Comparison of ENCODE assay signal across 8 mouse cellular contexts in genomic region chrX:101504636-101505035, GRCm38 (mm10). TPM values are rescaled to one million over a fixed set of nuclear protein-coding genes. Genes with fewer than 3 reads are reported as not detected.
DNase-seq lines count a peak whose midpoint lies in the region; ATAC-seq and TF ChIP-seq lines count a peak whose summit lies in the region.
"Had no signal": no experiment of that assay in that cellular context is flagged by ENCODE, and none has a peak within 500 bp of the region (broad histone marks: within the 10 kb centered on the region; RNA-seq: fewer than 3 reads in every experiment).

No protein-coding gene starts in this region.

- peak; percentile 38 for TF ChIP-seq RAD21 in MEL (IDR thresholded peaks at IDR 0.05; ENCODE audit: low read depth, low read length)

- no peaks in the 10 kb centered on the region for H3K36me3 ChIP-seq in kidney, postnatal 0 days (ENCODE audit: insufficient read depth, low read length)
- H3K36me3 ChIP-seq in kidney, embryonic 14.5 days (ENCODE audit: control insufficient read depth, insufficient read depth, low read length), result no peaks in the 10 kb centered on the region
- H3K36me3 ChIP-seq in MEL (ENCODE audit: control insufficient read depth in 1 of 2, insufficient read depth in 2 of 2, low read length in 2 of 2), result no peaks in the 10 kb centered on the region

- TF ChIP-seq POLR2A in MEL (IDR thresholded peaks at IDR 0.05; ENCODE audit: control insufficient read depth in 1 of 2, insufficient read depth in 1 of 2, low read depth in 1 of 2, low read length in 2 of 2, poor library complexity in 1 of 2), result no peak

- no peaks in the 10 kb centered on the region for H3K9me3 ChIP-seq in kidney, postnatal 0 days (replicated peaks; ENCODE audit: low read length)
- no peaks in the 10 kb centered on the region for H3K9me3 ChIP-seq in kidney, embryonic 14.5 days (ENCODE audit: control insufficient read depth, low read length)
- no peaks in the 10 kb centered on the region for H3K9me3 ChIP-seq in MEL (replicated peaks; ENCODE audit: insufficient read depth, low read length)
- H3K9me3 ChIP-seq: megakaryocyte, embryonic 14.5 days had no signal

- no peaks in the 10 kb centered on the region for H3K79me2 ChIP-seq in MEL (ENCODE audit: control insufficient read depth, insufficient read depth, low read length, poor library complexity)

- ATAC-seq in kidney, postnatal 0 days (replicated peaks; ENCODE audit: low FRiP score, low read depth), result no peak
- ATAC-seq in kidney, embryonic 14.5 days (ENCODE audit: low FRiP score, low TSS enrichment), result no peak
- no peak for ATAC-seq in inflammation-experienced regulatory T-cells, adult 6 months

- WGBS in kidney, postnatal 0 days, result 18% methylated on average over 3 of the region's 3 CpGs
- 20% methylated on average over 3 of the region's 3 CpGs for WGBS in kidney, embryonic 14.5 days

- peak; percentile 12 for DNase-seq in kidney, postnatal 0 days (ENCODE audit: low spot score)
- DNase-seq in MEL (ENCODE audit: low read depth, low spot score), result peak; percentile 66
- DNase-seq in c-Kit-positive CD71-positive TER-119-negative erythroid progenitor cells, embryonic 14.5 days (ENCODE audit: low read depth), result peak; percentile 28
- peak; percentile 16 for DNase-seq in mesoderm, embryonic 11.5 days (ENCODE audit: low read depth, low spot score)
- DNase-seq in Muller cell, postnatal 12 days (ENCODE audit: inconsistent ontology term), result no peak

- TF ChIP-seq CTCF in kidney, postnatal 0 days (IDR thresholded peaks at IDR 0.05; ENCODE audit: low read depth), result peak; percentile 65
- peak; percentile 54 to 67 (median 55) for TF ChIP-seq CTCF in MEL (IDR thresholded peaks at IDR 0.05 in 2 of 3, conservative IDR thresholded peaks at IDR 0.05 in 1 of 3; ENCODE audit: control insufficient read depth in 1 of 3, insufficient read depth in 1 of 3, low read depth in 2 of 3, low read length in 3 of 3, poor library complexity in 1 of 3, severe bottlenecking in 1 of 3)

- no peak overlapping the region for H3K4me3 ChIP-seq in kidney, postnatal 0 days (replicated peaks; ENCODE audit: low read depth, low read length)
- H3K4me3 ChIP-seq in kidney, embryonic 14.5 days (ENCODE audit: low read length), result no peak overlapping the region
- H3K4me3 ChIP-seq in MEL (ENCODE audit: control insufficient read depth in 1 of 2, insufficient read depth in 1 of 2, low read depth in 2 of 2, low read length in 2 of 2), result no peak overlapping the region
- H3K4me3 ChIP-seq: megakaryocyte, embryonic 14.5 days had no signal

- no peaks in the 10 kb centered on the region for H3K4me1 ChIP-seq in kidney, postnatal 0 days (replicated peaks; ENCODE audit: insufficient read depth, low read length)
- no peaks in the 10 kb centered on the region for H3K4me1 ChIP-seq in kidney, embryonic 14.5 days (ENCODE audit: control insufficient read depth, insufficient read depth, low read length)
- no peaks in the 10 kb centered on the region for H3K4me1 ChIP-seq in MEL (ENCODE audit: control insufficient read depth in 1 of 2, insufficient read depth in 2 of 2, low read length in 2 of 2)
- H3K4me1 ChIP-seq: megakaryocyte, embryonic 14.5 days had no signal

- TF ChIP-seq EP300 in MEL (IDR thresholded peaks at IDR 0.05; ENCODE audit: low read depth in 1 of 2, low read length in 2 of 2), result no peak

- no peaks in the 10 kb centered on the region for H3K27me3 ChIP-seq in kidney, postnatal 0 days (ENCODE audit: insufficient read depth, low read length)
- no peaks in the 10 kb centered on the region for H3K27me3 ChIP-seq in kidney, embryonic 14.5 days (ENCODE audit: control insufficient read depth, insufficient read depth, low read length)
- no peaks in the 10 kb centered on the region for H3K27me3 ChIP-seq in MEL (ENCODE audit: control insufficient read depth in 1 of 2, insufficient read depth in 2 of 2, low read length in 2 of 2)
- H3K27me3 ChIP-seq: megakaryocyte, embryonic 14.5 days had no signal

- H3K4me2 ChIP-seq in kidney, postnatal 0 days (ENCODE audit: low read length), result no peak overlapping the region
- H3K4me2 ChIP-seq in kidney, embryonic 14.5 days (replicated peaks; ENCODE audit: low read depth, low read length), result no peak overlapping the region

- H3K27ac ChIP-seq in kidney, postnatal 0 days, result no peak overlapping the region
- H3K27ac ChIP-seq in kidney, embryonic 14.5 days (ENCODE audit: low read depth, low read length), result no peak overlapping the region
- no peak overlapping the region for H3K27ac ChIP-seq in MEL (ENCODE audit: control insufficient read depth, low read depth, low read length)

- no peak overlapping the region for H3K9ac ChIP-seq in kidney, postnatal 0 days (ENCODE audit: low read depth, low read length)
- H3K9ac ChIP-seq in kidney, embryonic 14.5 days (ENCODE audit: low read depth, low read length), result no peak overlapping the region
- H3K9ac ChIP-seq in MEL (ENCODE audit: control insufficient read depth, low read depth, low read length, poor library complexity, severe bottlenecking), result no peak overlapping the region

TF ChIP-seq in MEL, 35 proteins besides CTCF, POLR2A, EP300 and RAD21:
- TF ChIP-seq USF1 (IDR thresholded peaks at IDR 0.05; ENCODE audit: low read depth, low read length) (0 out of 2 replicates have a peak, but pooled peaks have one; percentile 13), ZC3H11A (IDR thresholded peaks at IDR 0.05; ENCODE audit: low read depth, low read length) (no peak), SMC3 (IDR thresholded peaks at IDR 0.05; ENCODE audit: low read depth, low read length) (peak; percentile 46; the same call in 1 of the 2 replicates)

RNA-seq across cellular contexts. Expression of gene Taf1, which starts 27.9 kb away (rescaled TPM):
- polyA plus RNA-seq in kidney, postnatal 0 days (2015; fragmentation: Nextera tagmentation; extraction: Ambion mirVana), result 5.2 and 5.9 TPM in 2 replicates
- polyA plus RNA-seq in kidney, embryonic 14.5 days (2014; fragmentation: Nextera tagmentation; extraction: Ambion mirVana), result 11.4 and 18.0 TPM in 2 replicates
- total RNA-seq in MEL (2012; rRNA removed), result 33.1 and 37.8 TPM in 2 replicates
- 10 to 100 TPM; 52.3 to 81.2 TPM for polyA plus RNA-seq in MEL (2012; ENCODE audit: insufficient read depth in 1 of 2, insufficient read length in 2 of 2, low read depth in 1 of 2, low replicate concordance in 2 of 2, missing spikeins in 1 of 2)
- 10 to 100 TPM; 22.0 to 25.9 (median 23.1) TPM for polyA plus RNA-seq in inflammation-experienced regulatory T-cells, adult 6 months (2017; shearing (Covaris generic))

RNA-seq across cellular contexts. Expression of gene Itgb1bp2, which starts 55.7 kb away (rescaled TPM):
- polyA plus RNA-seq in kidney, postnatal 0 days (2015; fragmentation: Nextera tagmentation; extraction: Ambion mirVana), result 0.34 and 0.79 TPM in 2 replicates
- 1.7 and 2.2 TPM in 2 replicates for polyA plus RNA-seq in kidney, embryonic 14.5 days (2014; fragmentation: Nextera tagmentation; extraction: Ambion mirVana)
- total RNA-seq in MEL (2012; rRNA removed), result 0.49 and 0.62 TPM in 2 replicates
- under 1 TPM in 1 of 2 experiments, not detected in 1; 0.77 TPM for polyA plus RNA-seq in MEL (2012; ENCODE audit: insufficient read depth in 1 of 2, insufficient read length in 2 of 2, low read depth in 1 of 2, low replicate concordance in 2 of 2, missing spikeins in 1 of 2)
- under 1 TPM in 2 of 3 experiments, not detected in 1; 0.26 to 0.73 TPM for polyA plus RNA-seq in inflammation-experienced regulatory T-cells, adult 6 months (2017; shearing (Covaris generic))
